Mouse (Mus musculus): ENCODE data around the gene Armc12.

DNA sequence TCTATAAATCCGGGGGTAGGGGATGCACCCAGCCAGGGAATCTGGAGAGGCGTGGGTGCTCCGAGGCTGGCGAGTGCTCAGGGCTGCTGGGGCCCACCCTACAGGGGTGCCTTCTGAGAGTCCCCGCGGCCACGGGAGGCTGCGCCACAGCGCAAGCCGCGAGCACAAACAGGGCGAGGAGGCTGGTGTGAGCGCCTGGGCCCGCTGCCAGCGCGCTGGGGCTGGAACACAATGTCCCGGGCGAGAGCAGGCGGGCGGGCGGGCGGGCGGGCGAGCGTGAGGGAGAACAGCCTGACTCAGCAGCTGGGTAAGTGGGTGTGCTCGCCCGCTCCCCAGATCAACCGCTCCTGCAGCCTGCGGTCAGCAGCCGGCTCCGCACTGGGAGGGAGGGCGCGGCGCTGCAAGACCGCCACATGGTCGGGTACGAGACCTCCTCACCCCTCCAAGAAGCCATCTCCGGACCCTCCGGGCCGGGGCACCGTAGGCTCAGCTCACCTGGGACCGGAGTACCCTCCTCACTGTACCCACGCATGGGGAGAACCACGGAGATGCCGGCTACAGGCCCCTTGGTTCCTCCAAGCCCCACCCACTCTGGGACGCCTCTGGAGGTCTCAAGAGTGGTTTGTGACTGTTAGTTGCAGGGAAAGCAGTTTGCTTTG is 12.5 kb upstream of the Armc12 start:
- TF ChIP-seq CTCF (IDR thresholded peaks at IDR 0.05), result no peak
- TF ChIP-seq POLR2A (IDR thresholded peaks at IDR 0.05; ENCODE audit: insufficient read depth, low read depth, low read length), result 0 out of 2 replicates have a peak, but pooled peaks have one; percentile 45

All from heart, adult 2 months (tissue).